Mouse (Mus musculus): Measurements from ENCODE around the gene Timm17a. TPM values are rescaled to one million over a fixed set of nuclear protein-coding genes. Genes with fewer than 3 reads are reported as not detected.

Timm17a gene
- 287 and 387 TPM in 2 replicates for polyA plus RNA-seq (2015; fragmentation: Nextera tagmentation; extraction: Ambion mirVana)

DNA sequence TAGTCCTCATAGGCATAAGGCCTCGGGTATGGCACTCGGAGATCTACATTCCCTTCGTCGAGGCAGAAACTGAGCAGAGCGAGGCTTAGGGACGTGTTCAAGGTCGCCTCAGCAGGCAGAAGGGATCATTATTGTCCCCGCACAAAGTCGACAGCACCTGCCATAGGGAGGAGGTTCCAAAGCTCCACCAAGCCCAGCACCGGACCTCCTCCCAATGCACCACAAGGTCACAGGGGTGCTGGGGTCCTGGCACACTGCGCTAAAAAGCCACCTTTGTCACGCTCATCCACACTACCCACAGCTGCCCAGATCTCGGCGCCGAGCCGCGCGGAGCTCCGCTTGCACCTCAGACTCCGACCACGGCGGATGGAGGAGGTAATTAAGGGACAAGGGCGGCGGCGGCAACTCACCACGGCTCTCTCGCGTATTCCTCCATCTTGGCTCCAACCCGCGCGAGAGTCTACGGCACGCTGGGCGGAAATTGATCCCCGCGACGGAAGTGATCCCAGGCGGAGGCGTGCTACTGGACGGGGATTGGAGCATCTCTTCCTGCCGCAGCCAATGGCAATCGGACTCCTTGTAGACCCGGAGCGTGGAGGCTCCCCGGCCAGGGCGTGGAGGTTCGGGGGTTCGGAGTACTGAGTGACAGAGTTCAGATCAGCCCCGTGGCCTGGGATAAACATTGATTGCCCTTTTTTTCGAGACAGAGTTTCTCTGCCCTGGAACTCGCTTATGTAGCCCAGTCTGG, at the start of gene Timm17a:
Gene Timm17a (minus strand): TSS at position 495 of the 748 bp plus-strand sequence.
- peak within 1 kb of the TSS; percentile 90 for H3K9ac ChIP-seq
- peak within 1 kb of the TSS; percentile 74 for H3K4me3 ChIP-seq
- peak; percentile 99 for ATAC-seq (replicated peaks; ENCODE audit: insufficient number of reproducible peaks, insufficient read depth, low FRiP score, low read depth)
- under 1% methylated on average over 51 of the region's 51 CpGs for WGBS
- H3K36me3 ChIP-seq, result peaks cover 16% of the 10 kb centered on the region
- H3K27ac ChIP-seq, result peak within 1 kb of the TSS; percentile 87
- no peaks in the 10 kb centered on the region for H3K27me3 ChIP-seq
- H3K9me3 ChIP-seq (replicated peaks), result no peaks in the 10 kb centered on the region
- peak within 1 kb of the TSS; percentile 76 for H3K4me2 ChIP-seq
- H3K4me1 ChIP-seq (replicated peaks), result peaks cover 21% of the 10 kb centered on the region

DNA sequence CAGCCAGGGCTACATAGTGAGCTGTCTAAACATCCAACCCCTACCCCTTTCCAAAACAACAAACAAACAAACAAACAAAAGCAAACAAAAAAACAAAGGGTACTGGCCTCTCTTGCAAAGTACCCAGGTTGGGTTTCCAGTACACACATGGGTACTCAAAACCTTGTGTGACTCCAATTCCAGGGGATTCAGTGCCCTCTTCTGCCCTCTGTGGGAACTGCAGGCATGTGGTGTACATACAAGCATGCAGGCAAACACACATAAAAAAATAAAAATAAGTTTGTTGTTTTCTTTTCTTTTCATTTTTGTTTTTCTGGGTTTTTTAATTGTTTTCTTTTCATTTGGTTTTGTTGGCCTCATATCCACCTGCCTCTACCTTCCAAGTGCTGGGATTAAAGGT, 48.5 kb upstream of the Timm17a start:
- no peak for ATAC-seq (replicated peaks; ENCODE audit: insufficient number of reproducible peaks, insufficient read depth, low FRiP score, low read depth)
- H3K36me3 ChIP-seq, result no peaks in the 10 kb centered on the region
- 0 out of 2 replicates have a peak, but pooled peaks cover 4% of the 10 kb centered on the region for H3K27me3 ChIP-seq
- no peak overlapping the region for H3K9ac ChIP-seq
- no peak overlapping the region for H3K27ac ChIP-seq
- no peaks in the 10 kb centered on the region for H3K9me3 ChIP-seq (replicated peaks)
- peaks cover 10% of the 10 kb centered on the region for H3K4me1 ChIP-seq (replicated peaks)
- H3K4me3 ChIP-seq, result no peak overlapping the region
- H3K4me2 ChIP-seq, result no peak overlapping the region

DNA sequence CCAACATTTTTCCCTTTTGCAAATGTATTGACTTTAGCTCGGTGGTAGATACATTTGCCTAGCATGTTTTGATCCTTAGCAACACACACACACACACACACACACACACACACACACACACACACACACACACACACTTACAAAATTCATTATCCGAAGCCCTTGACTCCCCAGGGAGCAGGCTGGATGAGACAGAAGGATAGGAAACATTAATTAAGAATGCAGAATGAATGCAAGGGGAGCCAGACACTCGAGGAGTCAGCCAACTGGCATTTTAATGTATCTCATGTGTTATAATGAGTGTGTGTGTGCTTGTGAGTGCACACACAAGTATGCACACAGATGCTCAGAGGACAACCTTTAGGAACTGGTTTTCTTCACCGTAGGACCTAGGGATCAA, 47.9 kb upstream of the Timm17a start:
- WGBS, result 81% methylated on average over 4 of the region's 4 CpGs
- Histone ChIP-seq H3K27me3 (0 out of 2 replicates have a peak, but pooled peaks cover 4% of the 10 kb centered on the region), H3K9me3 (replicated peaks) (no peaks in the 10 kb centered on the region), H3K27ac (no peak overlapping the region), H3K4me3 (no peak overlapping the region), H3K9ac (no peak overlapping the region), H3K4me2 (no peak overlapping the region), H3K36me3 (no peaks in the 10 kb centered on the region), H3K4me1 (replicated peaks) (peaks cover 9% of the 10 kb centered on the region; the same call in 1 of the 2 replicates)
- ATAC-seq (replicated peaks; ENCODE audit: insufficient number of reproducible peaks, insufficient read depth, low FRiP score, low read depth), result no peak

DNA sequence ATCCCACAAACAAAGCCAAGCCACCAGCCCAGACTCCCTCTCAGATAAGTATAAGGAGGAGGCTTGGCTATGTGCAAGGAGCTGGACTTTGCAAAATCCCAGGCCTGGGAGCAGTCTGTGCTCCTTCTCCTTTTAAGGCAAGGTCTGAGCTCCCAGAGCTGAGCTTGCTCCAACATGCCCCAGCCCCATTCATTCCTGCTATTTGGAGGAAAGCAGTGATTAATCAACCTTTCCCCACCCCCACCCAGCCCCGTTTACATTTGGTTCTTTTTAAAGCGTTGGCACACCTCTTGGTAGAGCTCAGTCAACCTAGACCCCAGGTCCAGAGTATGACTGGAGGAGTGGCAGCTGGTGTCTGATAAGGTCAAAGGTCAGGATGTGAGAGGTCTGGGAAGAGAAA, 45.5 kb upstream of the Timm17a start:
- 0 out of 2 replicates have a peak overlapping the region, but pooled peaks have one; percentile 14 for H3K27ac ChIP-seq

DNA sequence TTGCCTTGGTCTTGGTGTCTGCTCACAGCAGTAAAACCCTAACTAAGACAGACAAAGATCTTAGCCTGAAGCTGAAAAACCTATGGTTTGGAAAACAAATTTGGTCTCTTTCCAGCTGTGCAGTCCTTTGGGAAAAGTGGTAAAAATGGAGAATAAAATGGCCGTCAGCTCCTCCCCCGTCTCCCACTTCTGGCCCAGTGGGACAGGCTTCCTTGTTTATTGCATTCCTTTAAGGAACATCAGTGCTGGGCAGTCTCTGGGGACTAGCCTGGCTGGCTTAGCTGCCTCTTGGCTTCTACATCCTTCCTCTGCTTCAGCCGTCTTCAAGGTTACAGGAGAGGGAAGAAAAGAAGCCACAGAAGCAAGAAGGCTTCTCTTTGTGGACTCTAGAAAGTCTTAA, 38.4 kb upstream of the Timm17a start:
- no peak for ATAC-seq (replicated peaks; ENCODE audit: insufficient number of reproducible peaks, insufficient read depth, low FRiP score, low read depth)
- Histone ChIP-seq H3K36me3 (no peaks in the 10 kb centered on the region), H3K9me3 (replicated peaks) (no peaks in the 10 kb centered on the region), H3K9ac (no peak overlapping the region), H3K27me3 (0 out of 2 replicates have a peak, but pooled peaks cover 6% of the 10 kb centered on the region), H3K4me3 (no peak overlapping the region), H3K27ac (no peak overlapping the region), H3K4me1 (replicated peaks) (peaks cover 9% of the 10 kb centered on the region; the same call in 1 of the 2 replicates), H3K4me2 (no peak overlapping the region)
- 72% methylated on average over 3 of the region's 3 CpGs for WGBS

More for the DNA sequence above, 45.5 kb upstream of the Timm17a start:
- no peak overlapping the region for H3K9ac ChIP-seq
- H3K4me3 ChIP-seq, result no peak overlapping the region
- H3K4me2 ChIP-seq, result no peak overlapping the region
- peaks cover 6% of the 10 kb centered on the region; the same call in 1 of the 2 replicates for H3K4me1 ChIP-seq (replicated peaks)
- H3K27me3 ChIP-seq, result 0 out of 2 replicates have a peak, but pooled peaks cover 6% of the 10 kb centered on the region
- ATAC-seq (replicated peaks; ENCODE audit: insufficient number of reproducible peaks, insufficient read depth, low FRiP score, low read depth), result 0 out of 2 replicates have a peak, but pooled peaks have one; percentile 43
- 17% methylated on average over 2 of the region's 2 CpGs for WGBS
- no peaks in the 10 kb centered on the region for H3K9me3 ChIP-seq (replicated peaks)
- no peaks in the 10 kb centered on the region for H3K36me3 ChIP-seq

DNA sequence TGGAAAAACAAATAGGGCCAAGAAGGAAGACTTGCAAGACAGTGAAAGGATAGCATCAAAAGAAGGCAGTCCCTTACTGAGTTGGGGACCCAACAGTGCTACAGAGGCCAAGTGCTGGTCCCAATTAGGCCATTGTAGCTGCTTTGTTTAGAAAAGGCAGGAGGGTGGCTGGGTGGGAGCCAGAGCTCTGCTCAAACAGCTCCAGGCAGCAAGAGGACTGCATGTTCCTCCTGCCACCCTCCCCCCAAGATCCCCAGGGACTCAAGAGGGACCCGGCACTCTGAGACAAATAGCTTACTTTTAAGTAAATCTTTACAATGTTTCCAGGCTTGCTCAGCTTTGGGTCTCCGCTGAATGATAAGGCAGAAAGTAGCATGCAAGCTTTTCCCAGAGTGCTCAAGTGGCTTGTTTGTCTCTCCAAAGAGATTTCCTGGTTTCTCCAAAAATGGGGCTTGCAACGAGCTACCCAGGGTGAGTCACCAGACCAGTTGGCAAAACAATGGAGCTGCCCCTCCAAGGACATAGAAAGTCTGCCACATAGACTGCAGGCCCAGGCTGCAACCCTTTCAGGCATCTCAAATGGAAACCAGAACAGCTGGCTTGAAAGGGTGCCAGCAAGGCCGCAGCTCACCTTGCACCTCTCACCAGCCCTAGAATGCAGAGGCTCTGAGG, 34.1 kb upstream of the Timm17a start:
- Histone ChIP-seq H3K27me3 (no peaks in the 10 kb centered on the region), H3K9ac (no peak overlapping the region), H3K9me3 (replicated peaks) (no peaks in the 10 kb centered on the region), H3K27ac (peak overlapping the region; percentile 40; the same call in 1 of the 2 replicates), H3K4me1 (replicated peaks) (peaks cover 9% of the 10 kb centered on the region; the same call in 1 of the 2 replicates), H3K36me3 (no peaks in the 10 kb centered on the region), H3K4me2 (no peak overlapping the region), H3K4me3 (no peak overlapping the region)
- 0 out of 2 replicates have a peak, but pooled peaks have one; percentile 39 for ATAC-seq (replicated peaks; ENCODE audit: insufficient number of reproducible peaks, insufficient read depth, low FRiP score, low read depth)
- 36% methylated on average over 4 of the region's 4 CpGs for whole genome bisulfite sequencing

DNA sequence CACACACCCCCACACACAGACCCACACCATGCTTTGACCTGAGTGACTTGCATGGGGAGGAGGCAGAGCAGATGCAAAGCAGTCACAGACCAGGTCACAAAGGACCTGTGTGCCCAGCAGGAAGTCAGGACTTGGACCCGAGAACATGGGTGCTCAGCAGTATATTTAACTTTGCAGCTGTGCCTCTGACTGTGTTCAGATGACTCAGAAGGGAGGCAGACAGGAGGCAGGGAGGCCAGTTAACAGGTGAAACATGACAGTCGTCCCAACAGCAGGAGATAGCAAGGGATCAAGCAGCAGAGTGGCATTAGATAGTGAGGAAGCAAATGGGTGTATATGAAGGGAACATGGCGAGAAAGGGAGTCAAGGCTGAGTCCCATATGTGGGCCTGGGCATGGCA, 33.3 kb upstream of the Timm17a start:
- Histone ChIP-seq H3K9me3 (replicated peaks) (no peaks in the 10 kb centered on the region), H3K4me2 (no peak overlapping the region), H3K27ac (no peak overlapping the region; the same call in 1 of the 2 replicates), H3K4me3 (no peak overlapping the region), H3K27me3 (no peaks in the 10 kb centered on the region), H3K4me1 (replicated peaks) (peaks cover 9% of the 10 kb centered on the region; the same call in 1 of the 2 replicates), H3K9ac (no peak overlapping the region), H3K36me3 (no peaks in the 10 kb centered on the region)
- no peak for ATAC-seq (replicated peaks; ENCODE audit: insufficient number of reproducible peaks, insufficient read depth, low FRiP score, low read depth)
- 47% methylated on average over 3 of the region's 3 CpGs for WGBS

DNA sequence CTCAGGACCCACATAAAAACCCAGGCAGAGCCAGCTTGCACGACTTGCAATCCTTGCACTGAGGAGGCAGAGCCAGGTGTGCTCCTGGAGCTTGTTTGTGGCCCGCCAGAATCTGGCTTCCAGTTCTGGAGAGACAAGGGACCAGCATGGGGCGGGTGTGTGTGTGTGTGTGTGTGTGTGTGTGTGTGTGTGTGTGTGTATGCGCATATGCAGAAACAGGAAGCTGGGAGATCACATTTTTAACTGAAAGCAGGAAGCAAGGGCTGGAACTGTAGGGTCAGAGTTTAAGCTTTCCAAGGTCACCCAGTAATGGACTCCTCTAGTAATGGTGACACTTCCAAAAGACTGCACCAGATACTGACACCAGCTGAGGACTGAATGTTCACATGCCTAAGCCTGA, 30.4 kb upstream of the Timm17a start:
- ATAC-seq (replicated peaks; ENCODE audit: insufficient number of reproducible peaks, insufficient read depth, low FRiP score, low read depth), result no peak

DNA sequence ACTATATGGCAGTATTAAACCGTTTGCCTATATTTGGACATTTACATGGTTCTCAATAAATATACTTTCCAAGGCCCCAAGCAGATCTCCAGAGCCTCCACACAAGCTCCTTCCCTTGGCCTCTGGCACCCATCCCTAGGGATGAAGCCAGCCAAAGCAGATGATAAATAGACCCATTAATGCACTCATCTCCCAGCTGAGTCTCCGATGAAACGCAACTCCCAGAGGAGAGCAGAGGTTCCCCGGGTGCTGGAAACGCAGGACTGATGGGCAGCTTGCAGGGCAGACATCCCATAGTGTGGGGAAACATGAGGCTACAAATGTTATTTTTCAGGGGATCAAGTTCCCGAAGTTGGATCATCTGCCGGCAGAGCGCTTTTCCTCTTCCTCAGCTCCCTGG, 28.4 kb upstream of the Timm17a start:
- Histone ChIP-seq H3K27me3 (no peaks in the 10 kb centered on the region), H3K27ac (no peak overlapping the region), H3K9me3 (replicated peaks) (no peaks in the 10 kb centered on the region), H3K4me1 (replicated peaks) (no peaks in the 10 kb centered on the region; the same call in 1 of the 2 replicates), H3K4me2 (no peak overlapping the region), H3K4me3 (no peak overlapping the region), H3K36me3 (no peaks in the 10 kb centered on the region), H3K9ac (no peak overlapping the region)
- ATAC-seq (replicated peaks; ENCODE audit: insufficient number of reproducible peaks, insufficient read depth, low FRiP score, low read depth), result no peak
- 70% methylated on average over 8 of the region's 8 CpGs for WGBS

More for the DNA sequence above, 30.4 kb upstream of the Timm17a start:
- no peaks in the 10 kb centered on the region for H3K36me3 ChIP-seq
- no peak overlapping the region for H3K4me3 ChIP-seq
- H3K27ac ChIP-seq, result no peak overlapping the region
- no peak overlapping the region for H3K4me2 ChIP-seq
- peaks cover 9% of the 10 kb centered on the region; the same call in 1 of the 2 replicates for H3K4me1 ChIP-seq (replicated peaks)
- H3K9ac ChIP-seq, result no peak overlapping the region
- H3K27me3 ChIP-seq, result no peaks in the 10 kb centered on the region
- H3K9me3 ChIP-seq (replicated peaks), result no peaks in the 10 kb centered on the region
- 72% methylated on average over 4 of the region's 4 CpGs for WGBS

DNA sequence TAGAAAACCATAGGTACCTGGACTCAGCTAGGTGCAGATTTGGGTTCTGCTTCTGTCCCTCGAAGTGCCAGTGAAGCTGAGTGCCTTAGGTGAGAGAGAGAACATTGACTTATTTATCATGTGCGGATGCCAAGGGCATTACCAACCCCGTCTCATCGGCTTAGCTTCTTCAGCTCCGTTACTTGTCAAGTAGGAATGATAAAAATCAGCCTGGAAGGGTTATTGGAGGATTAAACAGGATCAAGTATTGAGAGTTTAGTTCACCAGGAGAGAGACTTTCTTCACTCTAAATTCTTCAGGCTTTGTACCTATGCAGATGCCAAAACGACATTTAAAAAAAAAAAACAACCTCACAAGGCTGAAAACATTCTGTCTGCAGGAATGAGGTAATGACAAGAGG, 17.0 kb upstream of the Timm17a start:
- H3K27me3 ChIP-seq, result no peaks in the 10 kb centered on the region
- H3K4me3 ChIP-seq, result no peak overlapping the region
- H3K4me2 ChIP-seq, result no peak overlapping the region
- H3K9ac ChIP-seq, result no peak overlapping the region
- H3K36me3 ChIP-seq, result no peaks in the 10 kb centered on the region
- WGBS, result 57% methylated on average over 6 of the region's 6 CpGs
- no peaks in the 10 kb centered on the region for H3K9me3 ChIP-seq (replicated peaks)
- ATAC-seq (replicated peaks; ENCODE audit: insufficient number of reproducible peaks, insufficient read depth, low FRiP score, low read depth), result no peak
- H3K4me1 ChIP-seq (replicated peaks), result peaks cover 9% of the 10 kb centered on the region
- H3K27ac ChIP-seq, result no peak overlapping the region

DNA sequence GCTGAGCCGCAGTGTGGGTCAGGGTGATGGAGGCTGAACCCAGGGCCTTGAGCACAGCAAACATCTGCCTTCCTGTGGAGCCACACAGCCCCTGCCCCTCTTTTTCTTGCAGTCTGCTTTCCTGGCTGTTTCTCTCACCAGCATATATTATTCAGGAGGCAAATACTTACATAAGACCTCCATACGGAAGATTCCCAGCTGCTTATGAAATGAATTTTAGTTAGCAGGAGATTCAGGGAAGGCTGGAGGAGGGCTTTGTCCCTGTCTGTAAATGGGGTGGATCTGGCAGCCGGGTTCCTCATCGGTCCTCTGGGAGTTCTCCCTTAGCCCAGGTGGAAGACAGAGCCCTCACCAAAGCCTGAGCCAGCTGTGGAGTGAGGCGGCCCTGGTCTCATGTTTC, 14.8 kb upstream of the Timm17a start:
- no peak for ATAC-seq (replicated peaks; ENCODE audit: insufficient number of reproducible peaks, insufficient read depth, low FRiP score, low read depth)
- peaks cover 18% of the 10 kb centered on the region for H3K4me1 ChIP-seq (replicated peaks)
- H3K4me3 ChIP-seq, result no peak overlapping the region
- no peaks in the 10 kb centered on the region for H3K36me3 ChIP-seq
- no peak overlapping the region for H3K4me2 ChIP-seq
- no peak overlapping the region for H3K27ac ChIP-seq
- 68% methylated on average over 5 of the region's 5 CpGs for WGBS
- H3K9me3 ChIP-seq (replicated peaks), result no peaks in the 10 kb centered on the region
- H3K9ac ChIP-seq, result no peak overlapping the region
- H3K27me3 ChIP-seq, result no peaks in the 10 kb centered on the region
